Mouse (Mus musculus): ENCODE data around the gene Tulp3. TPM values are rescaled to one million over a fixed set of nuclear protein-coding genes. Genes with fewer than 3 reads are reported as not detected.

Tulp3 gene
- polyA plus RNA-seq, 3 experiments from 2014 or later = 0.92 to 1.3 (median 0.98) TPM

GRCm38 (mm10) chr6:128295876-128296749 is 59.5 kb downstream of the Tulp3 start:
- ATAC-seq = no peak

DNA sequence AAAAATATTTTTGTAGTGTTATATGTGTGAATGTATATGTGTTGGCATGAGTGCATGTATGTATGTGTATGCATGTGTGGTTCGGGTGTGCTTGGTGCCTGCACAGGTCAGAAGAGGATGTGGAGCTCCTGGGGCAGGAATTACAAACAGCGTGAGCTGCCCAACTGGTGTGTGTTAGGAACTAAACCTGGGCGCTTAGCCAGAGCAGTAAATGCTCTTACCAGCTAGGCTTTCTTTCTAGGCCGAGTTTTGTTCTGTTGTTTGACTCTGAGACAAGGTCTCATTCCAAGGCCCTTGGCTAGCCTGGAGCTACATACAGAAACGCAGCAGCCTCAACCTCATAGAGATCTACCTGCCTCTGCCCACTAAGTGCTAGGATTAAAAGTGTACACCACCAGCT is 64.4 kb downstream of the Tulp3 start:
- ATAC-seq = no peak

DNA sequence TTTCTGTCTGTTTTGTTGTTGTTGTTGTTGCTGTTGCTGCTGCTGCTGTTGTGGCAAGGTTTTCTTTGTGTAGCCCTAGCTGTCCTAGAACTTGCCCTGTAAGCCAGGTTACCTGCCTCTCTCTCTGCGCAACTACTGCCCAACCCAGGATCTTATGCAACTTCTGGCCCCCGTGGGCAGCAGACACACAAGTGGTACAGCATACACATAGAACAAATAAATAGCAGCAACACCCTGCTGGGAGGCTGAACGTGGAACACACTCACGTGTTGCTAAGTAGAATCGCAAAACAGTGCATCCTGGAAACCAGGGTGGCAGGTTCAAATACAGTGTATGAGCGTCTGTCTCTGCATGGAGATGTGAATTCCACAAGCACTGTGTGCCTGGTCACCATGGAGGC is 67.0 kb downstream of the Tulp3 start:
- no peak for ATAC-seq

DNA sequence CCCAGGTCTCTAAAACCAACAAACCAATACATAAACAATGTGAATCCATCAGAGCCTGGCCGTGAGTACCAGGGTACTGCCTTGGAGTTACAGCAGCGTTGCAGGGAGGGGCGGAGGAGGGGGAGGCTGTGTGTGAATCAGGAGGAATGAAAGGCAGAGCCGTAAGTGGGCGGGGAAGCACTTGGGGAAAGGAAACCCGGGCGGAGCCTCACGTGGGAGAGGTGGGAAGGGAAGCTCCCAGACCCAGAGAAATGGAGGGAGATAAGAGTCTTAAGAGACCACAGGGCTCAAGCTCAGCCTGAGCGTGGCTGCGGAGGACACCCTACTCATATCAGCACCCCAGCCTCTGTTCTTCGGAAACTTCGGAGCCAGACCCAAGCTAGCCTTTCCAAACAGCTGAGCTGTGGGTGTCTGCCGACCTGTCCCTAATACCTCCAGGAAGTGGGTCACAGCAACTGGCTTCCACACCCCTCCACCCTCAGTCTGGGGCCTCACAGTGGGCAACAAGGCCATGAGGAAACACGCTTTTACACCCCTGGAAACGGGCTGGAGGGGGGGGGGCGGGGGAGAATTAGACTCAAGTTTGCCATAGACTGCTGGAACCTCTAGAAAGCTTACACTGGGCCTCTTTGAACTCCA is 69.7 kb downstream of the Tulp3 start:
- no peak for ATAC-seq

- ATAC-seq = no peak
Observed at GRCm38 (mm10) chr6:128282126-128282525, 73.5 kb downstream of the Tulp3 start.

DNA sequence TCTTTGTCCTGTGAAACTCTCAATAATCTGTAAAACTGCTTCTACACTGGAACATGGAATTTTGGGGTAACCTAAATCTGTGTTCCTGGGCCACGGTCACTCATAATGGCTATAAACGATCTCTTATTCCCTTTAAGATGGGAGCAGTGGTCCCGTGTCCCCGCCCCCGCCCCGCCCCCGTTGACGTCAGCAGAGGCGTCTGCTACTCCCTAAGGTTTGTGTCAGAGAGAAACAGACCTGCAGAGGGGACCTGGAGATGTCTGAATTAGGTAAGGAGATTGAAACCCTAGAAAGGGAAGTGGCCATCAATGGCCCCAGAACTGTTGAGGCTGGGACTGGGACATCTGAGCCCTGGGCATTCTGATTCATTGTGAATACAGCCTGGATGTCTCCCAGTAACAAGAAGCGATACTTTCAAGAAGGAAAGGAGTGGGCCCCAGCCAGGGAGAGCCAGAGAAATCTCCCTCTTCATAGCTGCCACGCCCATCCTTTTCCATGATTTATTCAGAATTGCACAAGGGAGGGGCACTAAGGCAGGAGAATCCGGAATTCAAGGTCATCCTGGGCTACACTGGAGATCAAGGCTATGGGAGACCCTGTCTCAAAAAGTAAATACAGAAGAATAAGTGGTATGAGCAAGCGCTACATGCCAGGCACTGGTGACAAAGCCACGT is 75.0 kb downstream of the Tulp3 start:
- no peak for ATAC-seq

DNA sequence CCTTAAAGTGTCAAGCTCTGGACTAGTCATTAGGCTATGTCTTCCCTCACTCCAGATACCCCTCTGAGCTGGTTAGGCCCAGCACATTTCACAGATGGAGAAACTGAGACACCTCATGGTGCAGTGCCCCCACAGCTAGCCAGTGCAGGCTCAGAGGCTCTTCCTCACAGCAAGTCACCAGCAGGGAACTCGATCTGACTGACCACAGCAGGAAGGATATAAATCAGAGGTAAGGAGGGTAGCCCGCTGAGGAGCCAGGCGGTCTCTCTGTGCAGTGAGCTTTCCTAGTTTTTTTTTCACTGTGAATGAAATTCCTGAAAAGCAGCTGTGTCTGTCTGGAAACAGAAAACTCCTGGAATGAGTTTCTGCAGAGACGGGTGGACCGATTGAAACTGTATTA is 76.0 kb downstream of the Tulp3 start:
- no peak for ATAC-seq

- no peak for ATAC-seq
Observed at GRCm38 (mm10) chr6:128279099-128279498, 76.6 kb downstream of the Tulp3 start.

DNA sequence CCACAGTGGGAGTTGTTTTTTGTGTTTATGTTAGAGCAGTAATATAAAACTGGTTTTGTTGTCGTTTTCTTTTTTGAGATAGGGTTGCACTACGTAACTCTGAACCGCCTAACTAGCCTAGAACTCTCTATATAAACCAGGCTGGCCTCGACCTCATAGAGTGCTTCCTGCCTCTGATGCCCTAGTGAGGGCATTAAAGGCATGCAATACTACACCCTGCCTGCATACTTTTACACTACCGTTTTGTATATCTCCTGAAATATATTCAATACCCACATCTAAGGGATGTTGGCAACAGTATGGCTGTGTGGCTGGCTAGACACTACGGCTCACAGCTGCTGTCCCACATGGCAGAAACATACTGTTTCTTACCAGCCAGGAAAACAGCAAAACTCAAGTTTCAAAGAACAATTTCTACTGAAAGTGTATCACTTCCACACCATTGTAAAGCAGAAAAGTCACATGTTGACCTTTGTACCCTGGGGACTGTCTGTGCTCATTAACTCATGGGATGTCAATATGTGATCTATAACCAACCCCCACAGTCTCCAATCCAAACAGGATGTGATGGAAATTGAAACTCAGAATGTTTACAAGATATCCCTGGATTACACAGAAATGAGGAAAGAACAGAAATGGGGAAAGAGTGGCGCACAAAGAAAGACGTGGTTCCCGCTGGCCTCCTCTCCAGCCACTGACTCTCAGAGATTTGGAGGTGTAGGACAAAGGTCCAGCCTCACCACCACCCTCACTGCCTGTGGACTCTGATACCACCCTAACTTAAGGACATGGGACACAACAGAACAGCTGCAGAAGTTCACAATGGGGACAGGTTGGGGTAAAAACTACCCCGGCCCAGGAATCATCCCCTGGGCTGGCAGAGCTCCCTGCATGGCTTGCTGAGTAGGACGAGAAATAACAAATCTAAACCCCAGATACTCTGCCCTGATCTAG is 78.2 kb downstream of the Tulp3 start:
- no peak for ATAC-seq

DNA sequence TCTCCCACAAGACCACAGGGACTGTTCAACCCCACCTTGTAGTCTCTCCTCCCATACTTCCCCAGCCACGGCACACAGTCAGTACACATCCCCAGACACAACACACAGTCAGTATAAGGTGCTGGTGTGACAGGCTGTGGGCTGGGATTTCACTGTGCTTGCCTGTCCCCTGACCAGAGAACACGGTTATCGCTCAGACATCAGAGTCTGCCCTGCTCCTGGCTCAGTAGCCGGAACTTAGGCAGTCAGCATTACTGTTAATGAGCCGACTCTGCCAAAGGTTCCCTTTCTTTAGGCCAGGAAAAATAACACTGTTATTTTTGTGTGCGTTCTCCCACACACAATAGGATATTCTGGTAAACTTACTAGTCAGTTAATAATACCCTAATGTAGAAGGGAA is 79.3 kb downstream of the Tulp3 start:
- ATAC-seq = no peak

DNA sequence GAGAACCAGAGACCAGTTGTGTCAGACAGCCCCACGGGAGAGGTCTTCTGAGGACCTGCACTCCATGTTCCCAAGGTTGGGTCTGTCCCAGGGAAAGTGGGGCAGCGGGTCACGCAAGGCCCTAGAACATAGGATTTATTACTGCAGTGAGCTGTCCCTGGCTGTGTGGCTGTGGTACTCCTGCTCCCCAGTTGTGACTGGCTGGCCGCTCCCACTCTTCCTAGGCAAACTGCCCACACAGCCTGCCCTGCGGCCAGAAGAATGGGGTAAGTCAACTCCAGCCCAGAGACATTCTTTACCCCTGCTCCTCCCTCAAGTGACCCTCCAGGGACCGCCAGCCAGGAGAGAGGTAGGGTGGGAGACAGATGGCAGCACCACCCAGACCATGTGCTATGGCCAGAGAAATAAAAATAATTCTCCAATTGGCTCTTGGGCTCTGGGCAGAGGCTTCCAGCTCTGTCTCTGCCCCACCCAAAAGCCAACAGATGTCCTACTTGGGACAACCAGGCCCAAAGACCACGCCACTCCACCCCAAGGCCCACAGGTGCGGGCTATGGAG is 80.1 kb downstream of the Tulp3 start:
- ATAC-seq = no peak

DNA sequence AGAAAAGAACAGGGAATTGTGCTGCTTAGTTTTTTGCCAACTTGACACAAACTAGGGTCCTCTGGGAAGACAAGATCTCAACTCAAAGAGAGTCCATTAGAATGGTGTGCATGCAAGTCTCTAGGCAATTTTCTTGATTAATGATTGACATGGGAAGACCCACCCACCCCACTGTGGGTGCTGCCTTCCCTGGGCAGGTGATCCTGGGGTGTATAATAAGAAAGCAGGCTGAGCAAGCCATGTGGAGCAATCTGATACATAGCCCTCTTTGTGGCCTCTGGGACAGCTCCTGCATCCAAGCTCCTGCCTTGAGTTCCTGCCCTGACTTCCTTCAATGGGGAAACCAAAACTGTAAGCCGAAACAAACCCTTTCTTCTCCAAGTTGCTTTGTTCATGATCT is 82.1 kb downstream of the Tulp3 start:
- ATAC-seq = no peak

DNA sequence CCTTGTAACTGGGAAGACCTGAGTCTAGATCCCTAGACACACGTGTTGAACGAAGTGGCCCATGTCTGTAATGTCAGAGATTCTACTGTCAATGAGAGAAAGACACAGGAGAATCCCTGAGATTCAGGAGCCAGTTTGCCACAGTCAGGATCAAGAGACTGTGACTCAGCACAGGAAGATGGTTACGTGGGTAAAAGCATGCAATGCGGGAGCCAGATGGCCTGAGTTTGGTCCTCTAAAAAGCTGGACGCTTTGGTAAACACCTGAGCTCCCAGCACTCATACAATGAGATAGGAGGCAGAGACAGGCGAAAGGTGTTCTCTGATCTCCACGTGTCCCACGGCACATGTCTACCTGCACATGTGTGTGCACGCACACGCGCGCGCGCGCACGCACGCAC is 82.9 kb downstream of the Tulp3 start:
- no peak for ATAC-seq

Other genes with a start within 250 kb of the Tulp3 start
- gene Tspan9, start 212.3 kb downstream of the Tulp3 start, polyA plus RNA-seq (2017; shearing (Covaris generic)) = 1 to 10 TPM in 1 of 3 experiments, under 1 TPM in 1, not detected in 1; 0.36 to 1.3 TPM
- gene Tead4, start 55.0 kb downstream of the Tulp3 start, polyA plus RNA-seq (2017; shearing (Covaris generic)) = not detected
- 10 to 100 TPM; 62.0 to 75.7 (median 67.7) TPM for gene Rhno1, start 7.1 kb upstream of the Tulp3 start, polyA plus RNA-seq (2017; shearing (Covaris generic))
- 1 to 10 TPM; 2.0 to 9.6 (median 2.7) TPM for gene Foxm1, start 7.1 kb upstream of the Tulp3 start, polyA plus RNA-seq (2017; shearing (Covaris generic))
- gene Tex52, start 19.6 kb upstream of the Tulp3 start, polyA plus RNA-seq (2017; shearing (Covaris generic)) = under 1 TPM in 1 of 3 experiments, not detected in 2; 0.30 TPM
- gene Gm44596, start 19.7 kb upstream of the Tulp3 start, polyA plus RNA-seq (2017; shearing (Covaris generic)) = not detected
- 1 to 10 TPM; 2.4 to 7.5 (median 4.2) TPM for gene Nrip2, start 43.4 kb upstream of the Tulp3 start, polyA plus RNA-seq (2017; shearing (Covaris generic))
- 10 to 100 TPM; 15.7 to 21.1 (median 19.7) TPM for gene Itfg2, start 69.1 kb upstream of the Tulp3 start, polyA plus RNA-seq (2017; shearing (Covaris generic))
- 10 to 100 TPM; 52.8 to 67.1 (median 65.9) TPM for gene Fkbp4, start 82.8 kb upstream of the Tulp3 start, polyA plus RNA-seq (2017; shearing (Covaris generic))
- not detected for gene Pzp, start 170.9 kb upstream of the Tulp3 start, polyA plus RNA-seq (2017; shearing (Covaris generic))
- gene A2ml1, start 225.8 kb upstream of the Tulp3 start, polyA plus RNA-seq (2017; shearing (Covaris generic)) = not detected

Measured in inflammation-experienced regulatory T-cells, adult 6 months (primary cell).